Mouse (Mus musculus): ENCODE data around the gene Rab15.

Gene Rab15

GRCm38 (mm10) chr12:76778305-76779083 is 44.2 kb downstream of the Rab15 start:
- DNase-seq (ENCODE audit: low spot score) = no peak

GRCm38 (mm10) chr12:76777845-76778244 is 44.9 kb downstream of the Rab15 start:
- no peak for DNase-seq (ENCODE audit: low spot score)

- no peak for DNase-seq (ENCODE audit: low spot score)
These were observed 45.8 kb downstream of the Rab15 start for GRCm38 (mm10) chr12:76776898-76777297.

- no peak for DNase-seq (ENCODE audit: low spot score)
These were observed 47.6 kb downstream of the Rab15 start for GRCm38 (mm10) chr12:76775132-76775531.

GRCm38 (mm10) chr12:76774652-76775051 is 48.1 kb downstream of the Rab15 start:
- no peak for DNase-seq (ENCODE audit: low spot score)

GRCm38 (mm10) chr12:76771540-76771939 is 51.2 kb downstream of the Rab15 start:
- DNase-seq (ENCODE audit: low spot score) = no peak

GRCm38 (mm10) chr12:76770841-76771500 is 51.7 kb downstream of the Rab15 start:
- DNase-seq (ENCODE audit: low spot score) = no peak

GRCm38 (mm10) chr12:76765901-76766630 is 56.6 kb downstream of the Rab15 start:
- DNase-seq (ENCODE audit: low spot score) = no peak

- DNase-seq (ENCODE audit: low spot score) = peak; percentile 95
These were observed 57.3 kb downstream of the Rab15 start, which contains the start of the genes Churc1 and Fntb for GRCm38 (mm10) chr12:76765354-76765851. Churc1 (plus strand) TSS chr12:76765538. Fntb (plus strand) TSS chr12:76765589.

- peak; percentile 46 for DNase-seq (ENCODE audit: low spot score)
These were observed 69.9 kb downstream of the Rab15 start for GRCm38 (mm10) chr12:76752652-76753318.

GRCm38 (mm10) chr12:76750866-76751459 is 71.7 kb downstream of the Rab15 start:
- no peak for DNase-seq (ENCODE audit: low spot score)
